Mouse (Mus musculus) C2C12 (cell line): Measurements from ENCODE around the gene Kcng3. TPM values are rescaled to one million over a fixed set of nuclear protein-coding genes. Genes with fewer than 3 reads are reported as not detected.

Experiments
- H3K27me3 ChIP-seq: one replicate; pipeline ENCODE4 v1.6.1; 2011; ENCODE audit not compliant: control insufficient read depth, insufficient read depth, insufficient read length
- H3K36me3 ChIP-seq: one replicate; pipeline ENCODE4 v1.6.1; 2011; ENCODE audit not compliant: control insufficient read depth, insufficient read depth
- H3K4me3 ChIP-seq: one replicate; pipeline ENCODE4 v1.5.1; 2011; ENCODE audit warnings: mild to moderate bottlenecking, control low read depth; ENCODE audit not compliant: poor library complexity, insufficient read depth, severe bottlenecking
- H3K79me2 ChIP-seq: one replicate; pipeline ENCODE4 v1.6.1; 2011; ENCODE audit not compliant: control insufficient read depth, insufficient read depth
- H3K79me3 ChIP-seq: one replicate; pipeline ENCODE4 v1.6.1; 2011; ENCODE audit warnings: low read depth, control low read depth
- H3ac ChIP-seq: one replicate; pipeline ENCODE3; 2011; ENCODE audit warnings: low read depth; ENCODE audit not compliant: control insufficient read depth, insufficient read length
- CEBPB ChIP-seq: IDR thresholded peaks from one replicate; pipeline ENCODE4 v1.6.1; 2011; ENCODE audit warnings: low read depth, mild to moderate bottlenecking, control low read depth, moderate library complexity
- CTCF ChIP-seq: IDR thresholded peaks from one replicate; pipeline ENCODE4 v1.5.1; 2011; ENCODE audit not compliant: control insufficient read depth, insufficient read depth, insufficient read length
- FOSL1 ChIP-seq: IDR thresholded peaks from one replicate; pipeline ENCODE4 v1.8.0; 2011; ENCODE audit warnings: mild to moderate bottlenecking, low read length; ENCODE audit not compliant: poor library complexity, insufficient read depth, severe bottlenecking
- MAX ChIP-seq: IDR thresholded peaks from one replicate; pipeline ENCODE4 v1.6.1; 2011; ENCODE audit warnings: mild to moderate bottlenecking, control low read depth
- MYOD1 ChIP-seq: IDR thresholded peaks from one replicate; pipeline ENCODE4 v1.6.1; 2011; ENCODE audit warnings: low read depth; ENCODE audit not compliant: control insufficient read depth, insufficient read length
- MYOG ChIP-seq: IDR thresholded peaks from one replicate; pipeline ENCODE4 v1.6.1; 2011; ENCODE audit not compliant: control insufficient read depth, insufficient read length; ENCODE audit errors: extremely low read depth
- USF1 ChIP-seq: IDR thresholded peaks from one replicate; pipeline ENCODE4 v1.6.1; 2011; ENCODE audit warnings: low read depth, mild to moderate bottlenecking, control low read depth, moderate library complexity
- polyA plus RNA-seq: library from polyadenylated mRNA; unstranded; fragments of >200 nt; fragmentation: generic; extraction: Trizol; gene quantifications from one replicate; pipeline ENCODE4 v1.2.1, GENCODE M21; 2012; ENCODE audit warnings: missing spikeins

Gene Kcng3
- polyA plus RNA-seq, 1 experiment = not detected

- no peak overlapping the region for H3ac ChIP-seq
- no peak overlapping the region for H3K4me3 ChIP-seq
- H3K79me3 ChIP-seq = no peaks in the 10 kb centered on the region
- H3K79me2 ChIP-seq = no peaks in the 10 kb centered on the region
- no peaks in the 10 kb centered on the region for H3K27me3 ChIP-seq
- no peaks in the 10 kb centered on the region for H3K36me3 ChIP-seq
- TF ChIP-seq CEBPB (no peak), MYOD1 (no peak), CTCF (no peak), USF1 (no peak), MYOG (no peak)
Observed at GRCm38 (mm10) chr17:83664761-83665160, 33.1 kb upstream of the Kcng3 start.

- Histone ChIP-seq H3K79me2 (no peaks in the 10 kb centered on the region), H3K79me3 (no peaks in the 10 kb centered on the region), H3K4me3 (no peak overlapping the region), H3K27me3 (no peaks in the 10 kb centered on the region), H3ac (no peak overlapping the region), H3K36me3 (no peaks in the 10 kb centered on the region)
- TF ChIP-seq USF1 = no peak
- no peak for TF ChIP-seq MAX
- TF ChIP-seq FOSL1 = no peak
- TF ChIP-seq CEBPB = no peak
Observed at GRCm38 (mm10) chr17:83658943-83659342, 27.2 kb upstream of the Kcng3 start.

- H3ac ChIP-seq = no peak overlapping the region
- no peak for TF ChIP-seq MAX
- TF ChIP-seq CEBPB = no peak
- no peak for TF ChIP-seq USF1
- TF ChIP-seq MYOD1 = no peak
- no peak for TF ChIP-seq MYOG
- no peak for TF ChIP-seq FOSL1
- TF ChIP-seq CTCF = no peak
- no peak overlapping the region for H3K4me3 ChIP-seq
- no peaks in the 10 kb centered on the region for H3K27me3 ChIP-seq
- H3K79me2 ChIP-seq = no peaks in the 10 kb centered on the region
- H3K36me3 ChIP-seq = no peaks in the 10 kb centered on the region
- H3K79me3 ChIP-seq = no peaks in the 10 kb centered on the region
Observed at GRCm38 (mm10) chr17:83657375-83657774, 25.7 kb upstream of the Kcng3 start.

- Histone ChIP-seq H3K4me3 (no peak overlapping the region), H3K36me3 (no peaks in the 10 kb centered on the region), H3K27me3 (no peaks in the 10 kb centered on the region), H3ac (no peak overlapping the region), H3K79me3 (no peaks in the 10 kb centered on the region), H3K79me2 (no peaks in the 10 kb centered on the region)
- TF ChIP-seq CEBPB (no peak), MAX (no peak), MYOD1 (no peak), FOSL1 (no peak), USF1 (no peak), CTCF (no peak)
Observed at GRCm38 (mm10) chr17:83655732-83656131, 24.0 kb upstream of the Kcng3 start.

GRCm38 (mm10) chr17:83654651-83655136 is 23.0 kb upstream of the Kcng3 start:
- Histone ChIP-seq H3K4me3 (no peak overlapping the region), H3K36me3 (no peaks in the 10 kb centered on the region), H3ac (no peak overlapping the region), H3K27me3 (no peaks in the 10 kb centered on the region), H3K79me2 (no peaks in the 10 kb centered on the region), H3K79me3 (no peaks in the 10 kb centered on the region)
- TF ChIP-seq MYOG (no peak), MAX (no peak), USF1 (no peak), FOSL1 (no peak), CTCF (no peak), CEBPB (no peak), MYOD1 (no peak)

- no peaks in the 10 kb centered on the region for H3K79me3 ChIP-seq
- no peaks in the 10 kb centered on the region for H3K36me3 ChIP-seq
- H3K27me3 ChIP-seq = no peaks in the 10 kb centered on the region
- TF ChIP-seq FOSL1 (no peak), MYOD1 (no peak), CTCF (no peak), MAX (no peak), CEBPB (no peak), MYOG (no peak), USF1 (no peak)
- H3K79me2 ChIP-seq = no peaks in the 10 kb centered on the region
- H3ac ChIP-seq = no peak overlapping the region
- no peak overlapping the region for H3K4me3 ChIP-seq
Observed at GRCm38 (mm10) chr17:83653635-83654034, 21.9 kb upstream of the Kcng3 start.
